Mouse (Mus musculus) frontal cortex, postnatal 14 days (tissue): ENCODE results near the gene Mlana.

Source experiments
- DNase-seq, 2 experiments: peaks; one replicate each; pipeline ENCODE4 v3.0.0; 2022; ENCODE audit warnings: low spot score in 2 of 2

Gene Mlana

GRCm38 (mm10) chr19:29697245-29697874 is at the start of gene Mlana:
TSS of gene Mlana (plus strand) at chr19:29697824.
- no peak for DNase-seq

DNA sequence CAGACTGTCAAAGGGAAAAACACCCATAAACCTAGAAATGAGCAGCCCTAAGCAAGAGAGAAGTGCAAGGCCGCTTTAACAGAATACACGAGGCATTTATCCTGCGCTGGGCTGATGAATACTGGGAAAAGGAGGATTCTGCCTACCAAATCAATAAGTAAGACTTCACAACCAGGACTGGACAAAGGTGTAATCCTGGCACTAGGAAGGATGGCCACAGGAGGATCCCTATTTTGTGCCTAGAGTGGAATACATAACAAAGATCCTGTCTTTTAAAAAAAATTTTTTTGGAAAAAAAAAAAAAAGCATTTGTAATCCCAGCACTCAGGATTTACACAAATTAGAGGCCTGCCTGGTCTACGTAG is 49.1 kb upstream of the Mlana start:
- DNase-seq = no peak

DNA sequence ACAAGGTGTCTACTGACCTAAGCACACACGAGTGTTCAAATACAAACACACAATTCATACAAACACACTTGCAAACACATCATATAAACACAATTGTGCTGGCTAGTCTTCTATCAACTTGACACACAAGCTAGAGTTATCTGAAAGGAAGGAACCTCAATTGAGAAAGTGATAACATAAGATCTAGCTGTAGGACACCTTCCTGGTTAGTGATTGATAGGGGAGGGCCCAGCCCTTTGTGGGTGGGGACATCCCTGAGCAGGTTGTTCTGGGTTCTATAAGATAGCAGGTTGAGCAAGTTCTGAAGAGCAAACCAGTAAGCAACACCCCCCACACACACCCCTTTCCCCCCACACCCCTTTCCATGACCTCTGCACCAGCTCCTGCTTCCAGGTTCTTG is 47.9 kb upstream of the Mlana start:
- no peak for DNase-seq

DNA sequence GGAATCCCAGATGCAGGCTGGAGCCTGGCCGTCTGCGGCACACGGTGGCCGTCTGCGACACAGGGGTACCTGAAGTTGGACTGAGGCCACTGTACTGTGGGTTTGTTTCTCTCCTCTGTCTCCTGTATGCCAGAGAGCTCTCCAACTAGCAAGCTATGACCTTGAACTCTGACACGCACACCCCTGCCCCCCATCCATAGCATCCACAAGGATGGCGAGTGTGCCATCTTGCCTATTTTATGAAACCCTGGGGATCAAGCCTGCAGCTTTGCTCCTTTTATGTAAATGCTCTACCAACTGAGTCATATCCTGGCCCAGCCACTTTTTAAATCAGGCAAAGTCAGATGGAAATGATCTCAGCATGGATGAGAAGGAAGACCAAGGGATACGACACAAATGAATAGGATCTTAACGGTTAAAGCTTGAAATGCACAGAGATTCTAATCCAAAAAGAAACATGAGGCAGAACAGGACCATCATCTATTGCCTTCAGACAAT is 43.8 kb upstream of the Mlana start:
- no peak for DNase-seq

GRCm38 (mm10) chr19:29655148-29655547 is 42.5 kb upstream of the Mlana start:
- DNase-seq = no peak

- DNase-seq = no peak
Measured at GRCm38 (mm10) chr19:29656029-29656428, 41.6 kb upstream of the Mlana start.

DNA sequence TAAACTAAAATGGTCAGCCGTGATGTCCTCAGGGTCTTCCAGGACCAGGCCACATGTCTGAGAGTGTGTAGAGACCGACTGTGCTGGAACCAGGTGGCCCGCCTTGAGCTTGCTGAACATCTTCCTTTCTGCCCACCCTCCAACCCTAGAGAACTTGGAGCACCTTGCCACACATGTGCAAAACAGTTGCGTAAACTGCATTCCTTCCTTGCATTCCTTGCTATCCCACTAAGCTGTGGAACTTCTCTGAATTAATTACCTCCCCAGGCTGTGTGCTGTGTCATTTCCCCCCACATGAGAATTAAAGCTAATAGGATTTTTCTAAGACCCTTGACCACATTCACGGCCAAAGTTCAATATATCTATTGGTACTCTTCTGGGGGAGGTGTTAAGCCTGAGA is 41.0 kb upstream of the Mlana start:
- DNase-seq = no peak

- DNase-seq = no peak
Measured at GRCm38 (mm10) chr19:29657033-29657432, 40.6 kb upstream of the Mlana start.

GRCm38 (mm10) chr19:29657558-29657957 is 40.1 kb upstream of the Mlana start:
- DNase-seq = no peak

- DNase-seq = no peak
Measured at GRCm38 (mm10) chr19:29658836-29659235, 38.8 kb upstream of the Mlana start.

GRCm38 (mm10) chr19:29659705-29660104 is 37.9 kb upstream of the Mlana start:
- no peak for DNase-seq

GRCm38 (mm10) chr19:29660835-29661764 is 36.5 kb upstream of the Mlana start:
- DNase-seq = no peak

DNA sequence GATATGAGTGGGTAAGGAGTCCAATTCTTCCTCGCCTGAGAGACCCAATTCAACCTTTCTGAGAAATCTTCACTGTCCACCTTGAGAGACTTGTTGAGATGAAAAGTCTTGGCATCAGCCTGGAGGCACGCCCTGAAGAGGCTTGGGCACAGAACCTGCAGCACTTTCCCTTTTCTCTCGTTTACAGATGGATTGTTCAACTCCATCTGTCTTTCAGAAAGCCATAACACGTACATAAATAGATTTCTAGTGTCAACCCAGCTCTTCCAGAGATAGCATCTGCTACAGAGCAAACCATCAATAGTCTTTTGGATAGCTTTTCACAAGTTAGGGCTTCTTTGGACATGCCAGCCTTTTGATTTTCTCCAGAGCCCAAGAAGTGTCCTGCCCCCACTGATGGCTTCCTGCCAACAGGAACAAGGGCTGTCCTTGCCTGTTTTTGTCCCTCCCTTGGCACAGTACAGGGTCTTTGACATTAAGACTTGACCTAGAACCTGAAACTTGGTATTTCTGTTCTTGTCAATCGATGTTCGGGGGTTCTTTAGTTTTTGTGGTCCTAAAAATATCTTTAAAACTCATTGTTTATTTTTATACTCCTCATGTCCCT is 35.5 kb upstream of the Mlana start:
- DNase-seq = no peak

DNA sequence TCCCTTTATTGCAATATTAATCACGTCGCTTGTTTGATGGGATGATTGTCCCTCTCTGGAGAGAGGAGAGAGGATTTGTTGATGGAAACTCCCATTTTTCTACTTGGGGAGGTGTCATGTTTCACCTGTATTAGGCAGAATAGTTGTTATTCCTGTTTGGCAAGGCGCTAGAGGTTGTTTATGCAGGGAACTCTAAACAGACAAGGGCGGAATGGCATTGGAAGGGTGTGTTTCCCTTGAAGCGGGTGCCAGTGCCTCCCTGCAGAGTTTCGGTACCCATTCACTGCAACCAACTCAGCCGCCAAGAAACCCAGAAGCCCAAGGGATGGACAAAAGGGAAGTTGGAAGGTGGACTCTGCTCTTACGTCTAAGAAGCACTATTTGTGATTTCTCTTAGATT is 33.8 kb upstream of the Mlana start:
- DNase-seq = no peak

GRCm38 (mm10) chr19:29664934-29665333 is 32.7 kb upstream of the Mlana start:
- no peak for DNase-seq

- DNase-seq = no peak
Measured at GRCm38 (mm10) chr19:29666164-29666563, 31.5 kb upstream of the Mlana start.

GRCm38 (mm10) chr19:29666965-29667594 is 30.5 kb upstream of the Mlana start:
- DNase-seq = no peak

- DNase-seq = no peak
Measured at GRCm38 (mm10) chr19:29668135-29668534, 29.5 kb upstream of the Mlana start.

DNA sequence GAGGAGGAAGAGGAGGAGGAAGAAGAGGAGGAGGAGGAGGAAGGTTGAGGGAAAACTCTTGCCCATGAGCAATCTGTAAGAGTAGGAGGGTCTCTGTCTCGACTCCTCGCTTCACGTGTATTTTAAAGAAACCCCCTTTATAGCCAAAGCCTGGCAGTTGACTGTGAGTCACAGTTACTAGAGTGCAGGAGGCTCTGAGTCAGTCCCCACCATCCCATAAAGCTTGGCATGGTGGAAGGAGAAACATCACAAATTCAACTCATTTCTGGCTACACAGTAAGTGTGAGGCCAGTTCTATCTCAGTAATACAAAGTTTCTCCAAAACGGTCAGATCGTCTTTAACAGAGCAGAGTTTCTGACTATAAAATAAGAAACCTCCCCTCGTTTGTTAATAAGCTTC is 27.4 kb upstream of the Mlana start:
- DNase-seq = no peak

DNA sequence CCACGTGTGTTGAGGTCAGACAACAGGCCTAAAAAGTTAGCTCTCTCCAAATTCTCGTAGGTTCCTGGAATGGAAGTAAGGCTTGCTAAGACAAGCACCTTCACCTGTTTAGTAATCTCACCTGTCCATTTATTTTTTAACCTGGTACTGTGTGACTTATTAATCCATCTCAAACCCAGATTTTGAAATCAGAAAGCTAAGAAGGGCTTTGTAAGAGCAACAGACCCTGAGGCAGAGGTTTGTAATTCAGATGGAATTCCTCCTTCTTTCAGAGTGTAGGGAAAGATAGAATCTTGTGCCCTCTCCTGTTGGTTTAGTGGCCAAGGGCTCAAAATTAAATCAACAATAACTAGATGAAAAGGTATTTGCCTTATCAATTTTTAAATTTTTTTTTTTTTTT is 26.5 kb upstream of the Mlana start:
- no peak for DNase-seq

DNA sequence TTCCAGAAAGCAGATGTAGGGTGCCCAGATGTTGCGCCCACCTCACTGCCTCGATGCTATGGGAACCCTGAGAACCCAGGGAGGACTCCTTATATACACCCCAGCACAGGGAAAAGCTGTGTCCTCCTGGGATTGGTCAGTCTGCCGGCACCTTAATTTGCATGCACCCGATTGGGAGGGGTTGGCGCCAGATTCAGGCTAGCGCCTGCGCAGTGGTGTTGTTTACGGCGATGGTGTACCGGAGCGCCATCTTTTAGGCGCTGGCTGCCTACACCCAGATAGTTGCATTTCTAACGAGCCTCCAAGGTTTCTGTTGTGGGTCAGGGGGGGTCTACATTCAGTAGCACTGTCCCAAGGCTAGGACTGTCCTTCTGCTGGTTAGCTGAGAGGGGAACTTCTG is 25.0 kb upstream of the Mlana start:
- DNase-seq = no peak

- no peak for DNase-seq
Measured at GRCm38 (mm10) chr19:29674946-29675345, 22.7 kb upstream of the Mlana start.
